Mouse (Mus musculus) hindbrain, postnatal 0 days (tissue): ENCODE results near the gene Dapk2. TPM values are rescaled to one million over a fixed set of nuclear protein-coding genes. Genes with fewer than 3 reads are reported as not detected.

Experiments
- ATAC-seq: fragments of 200-750 bp; cut with Nextera tagmentation; 2 replicates; pipeline ENCODE4 v1.8.0; 2017; ENCODE audit warnings: mild to moderate bottlenecking, moderate TSS enrichment, moderate library complexity
- DNase-seq: peaks from one replicate; pipeline ENCODE4 v3.0.0-alpha.2; 2015; ENCODE audit warnings: low spot score
- H3K27ac ChIP-seq: fragments of 300-500 bp; sonication (generic); 2 replicates; pipeline ENCODE4 v1.5.1; 2014; ENCODE audit warnings: mild to moderate bottlenecking
- H3K27me3 ChIP-seq: fragments of 300-500 bp; sonication (generic); 2 replicates; pipeline ENCODE4 v1.6.1; 2014; ENCODE audit warnings: low read length, mixed read lengths; ENCODE audit not compliant: insufficient read depth
- H3K36me3 ChIP-seq: fragments of 300-500 bp; sonication (generic); 2 replicates; pipeline ENCODE4 v1.6.1; 2014; ENCODE audit warnings: low read length, mixed read lengths; ENCODE audit not compliant: insufficient read depth
- H3K4me1 ChIP-seq: fragments of 300-500 bp; sonication (generic); 2 replicates; pipeline ENCODE4 v1.6.1; 2014; ENCODE audit warnings: antibody characterized with exemption, low read length, mixed read lengths; ENCODE audit not compliant: insufficient read depth
- H3K4me2 ChIP-seq: fragments of 300-500 bp; sonication (generic); 2 replicates; pipeline ENCODE4 v1.6.1; 2014; ENCODE audit warnings: low read depth, mild to moderate bottlenecking, low read length, moderate library complexity, mixed read lengths
- H3K4me3 ChIP-seq: fragments of 300-500 bp; sonication (generic); 2 replicates; pipeline ENCODE4 v1.5.1; 2014; ENCODE audit warnings: low read length
- H3K9ac ChIP-seq: fragments of 300-500 bp; sonication (generic); replicated peaks from 2 replicates; pipeline ENCODE4 v1.6.1; 2014; ENCODE audit warnings: mild to moderate bottlenecking, low read length, moderate library complexity, mixed read lengths
- H3K9me3 ChIP-seq: fragments of 300-500 bp; sonication (generic); 2 replicates; pipeline ENCODE4 v1.6.1; 2016; ENCODE audit warnings: low read length, mixed read lengths
- CTCF ChIP-seq: IDR thresholded peaks from 2 replicates; pipeline ENCODE4 v1.5.1; 2016; ENCODE audit warnings: antibody characterized with exemption, control low read depth, low read depth
- WGBS: fragments of 180-500 bp; shearing (Covaris S2); extraction: QIAGEN DNeasy Blood & Tissue Kit; methylation state at CpG from one replicate; pipeline ENCODE4 v1.1.7; 2014; 5-methylcytosine and 5-hydroxymethylcytosine counted together
- polyA plus RNA-seq: library from polyadenylated mRNA; unstranded; fragments of >200 nt; fragmentation: Nextera tagmentation; extraction: Ambion mirVana; gene quantifications from 2 replicates; pipeline ENCODE4 v1.2.1, GENCODE M21; 2015
- total RNA-seq: library from RNA; depleted of rRNA; stranded (reverse); fragments of >200 nt; gene quantifications from 2 replicates; pipeline ENCODE4 v1.2.3, GENCODE M21; 2014; rRNA removed

The Dapk2 gene
- total and polyA plus RNA-seq, 2 experiments from 2014 or later = 0.21 to 0.55 TPM

DNA sequence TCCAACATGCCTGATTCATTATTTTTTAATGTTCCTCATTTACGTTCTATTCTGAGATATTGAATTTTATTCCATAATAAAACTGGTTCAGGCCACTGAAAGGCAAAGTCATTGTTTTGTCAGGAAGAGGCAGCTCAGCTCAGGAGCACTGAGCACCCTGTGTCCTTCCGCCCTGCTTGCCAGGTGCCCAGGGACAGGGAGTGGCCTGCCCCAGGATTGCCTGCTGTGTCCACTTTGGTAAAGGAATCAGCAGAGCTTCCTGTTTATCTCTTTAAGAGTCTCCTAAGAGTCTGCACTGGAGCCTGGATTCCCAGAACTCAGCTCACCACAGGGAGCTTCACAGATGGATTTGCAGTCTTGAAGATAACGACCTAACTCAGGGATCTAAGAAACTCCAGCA lies 153.4 kb downstream of the Dapk2 start:
- Histone ChIP-seq H3K4me3 (no peak overlapping the region), H3K4me1 (no peaks in the 10 kb centered on the region), H3K9ac (no peak overlapping the region), H3K36me3 (no peaks in the 10 kb centered on the region), H3K27ac (no peak overlapping the region), H3K4me2 (no peak overlapping the region), H3K9me3 (no peaks in the 10 kb centered on the region), H3K27me3 (no peaks in the 10 kb centered on the region)
- no peak for TF ChIP-seq CTCF
- ATAC-seq (no peak), DNase-seq (no peak)
- 47% methylated on average over 3 of the region's 3 CpGs for WGBS

DNA sequence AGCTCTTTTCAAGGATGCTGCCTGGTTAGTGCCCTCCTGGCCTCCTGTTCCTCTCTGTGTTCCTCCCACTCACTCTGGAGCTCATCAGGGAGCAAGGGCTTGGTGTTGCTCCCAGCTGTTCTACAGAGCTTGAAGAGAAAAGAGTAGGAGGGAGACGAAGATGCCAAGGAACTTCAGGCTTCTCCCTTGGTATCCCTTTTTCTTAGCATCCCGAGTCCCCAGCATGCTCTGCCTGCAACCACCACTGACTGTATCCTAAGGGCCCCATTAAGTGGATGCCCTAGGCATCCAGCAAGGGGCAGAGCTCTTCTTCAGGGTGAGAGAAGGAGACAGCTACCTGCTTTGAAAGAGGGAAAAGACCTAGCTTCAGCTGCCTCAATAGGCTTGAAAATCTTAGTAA lies 158.6 kb downstream of the Dapk2 start:
- no peak overlapping the region for H3K4me2 ChIP-seq
- no peak overlapping the region for H3K4me3 ChIP-seq
- TF ChIP-seq CTCF = no peak
- no peak overlapping the region for H3K27ac ChIP-seq
- H3K4me1 ChIP-seq = no peaks in the 10 kb centered on the region
- no peak for ATAC-seq
- WGBS = 70% methylated on average over 2 of the region's 2 CpGs
- H3K27me3 ChIP-seq = no peaks in the 10 kb centered on the region
- no peaks in the 10 kb centered on the region for H3K9me3 ChIP-seq
- DNase-seq = no peak
- no peak overlapping the region for H3K9ac ChIP-seq
- H3K36me3 ChIP-seq = no peaks in the 10 kb centered on the region

Other genes with a start within 250 kb of the Dapk2 start
- gene Trip4, start 249.4 kb upstream of the Dapk2 start, total RNA-seq = 15.6 and 25.7 TPM in 2 replicates
- 23.8 and 23.9 TPM in 2 replicates for gene Trip4, start 249.4 kb upstream of the Dapk2 start, polyA plus RNA-seq
- gene Csnk1g1, start 249.3 kb upstream of the Dapk2 start, total RNA-seq = 23.1 and 28.9 TPM in 2 replicates
- gene Csnk1g1, start 249.3 kb upstream of the Dapk2 start, polyA plus RNA-seq = 18.2 and 19.6 TPM in 2 replicates
- 223 and 263 TPM in 2 replicates for gene Ppib, start 98.0 kb upstream of the Dapk2 start, total RNA-seq
- 395 and 408 TPM in 2 replicates for gene Ppib, start 98.0 kb upstream of the Dapk2 start, polyA plus RNA-seq
- 7.1 and 8.8 TPM in 2 replicates for gene Snx22, start 88.5 kb upstream of the Dapk2 start, total RNA-seq
- gene Snx22, start 88.5 kb upstream of the Dapk2 start, polyA plus RNA-seq = 12.8 and 13.2 TPM in 2 replicates
- 43.4 and 50.4 TPM in 2 replicates for gene Snx1, start 31.6 kb upstream of the Dapk2 start, total RNA-seq
- gene Snx1, start 31.6 kb upstream of the Dapk2 start, polyA plus RNA-seq = 47.3 and 55.0 TPM in 2 replicates
- gene Ciao2a, start 31.6 kb upstream of the Dapk2 start, total RNA-seq = 25.5 and 29.4 TPM in 2 replicates
- gene Ciao2a, start 31.6 kb upstream of the Dapk2 start, polyA plus RNA-seq = 77.6 and 84.8 TPM in 2 replicates
- 91.5 and 104 TPM in 2 replicates for gene Herc1, start 192.2 kb downstream of the Dapk2 start, total RNA-seq
- 30.3 and 30.7 TPM in 2 replicates for gene Herc1, start 192.2 kb downstream of the Dapk2 start, polyA plus RNA-seq